Mouse (Mus musculus) myocyte (in vitro differentiated cells): ENCODE results near the gene Ptpn18.
A peak's percentile ranks its signal among the peaks of the same experiment; 100 is the strongest.

Experiments used
- CEBPB ChIP-seq: IDR thresholded peaks from 2 replicates; pipeline ENCODE4 v1.6.1; 2011; ENCODE audit warnings: mild to moderate bottlenecking, moderate library complexity; ENCODE audit not compliant: poor library complexity, insufficient read depth, severe bottlenecking
- E2F4 ChIP-seq: IDR thresholded peaks from one replicate; pipeline ENCODE4 v1.6.1; 2011; ENCODE audit warnings: mild to moderate bottlenecking, control low read depth, moderate library complexity; ENCODE audit not compliant: insufficient read depth
- MYOD1 ChIP-seq, 3 experiments: IDR thresholded peaks; one replicate each; pipeline ENCODE4 v1.6.1; 2011; ENCODE audit warnings: control low read depth in 2 of 3, low read depth in 2 of 3, mild to moderate bottlenecking in 2 of 3, moderate library complexity in 1 of 3; ENCODE audit not compliant: insufficient read length in 2 of 3, control insufficient read depth in 1 of 3
- MYOG ChIP-seq, 3 experiments: IDR thresholded peaks; one replicate each; pipeline ENCODE4 v1.6.1; 2011; ENCODE audit warnings: control low read depth in 2 of 3, low read depth in 2 of 3, mild to moderate bottlenecking in 2 of 3; ENCODE audit not compliant: insufficient read length in 2 of 3, control insufficient read depth in 1 of 3, insufficient read depth in 1 of 3
- POLR2A ChIP-seq: IDR thresholded peaks from one replicate; pipeline ENCODE4 v1.6.1; 2011; ENCODE audit warnings: low read depth, mild to moderate bottlenecking, control low read depth, moderate library complexity; ENCODE audit not compliant: insufficient read length
- REST ChIP-seq: IDR thresholded peaks from one replicate; pipeline ENCODE4 v1.6.1; 2011; ENCODE audit warnings: mild to moderate bottlenecking, control low read depth, moderate library complexity; ENCODE audit not compliant: insufficient read depth, insufficient read length
- TCF12 ChIP-seq: IDR thresholded peaks from one replicate; pipeline ENCODE4 v1.6.1; 2011; ENCODE audit warnings: mild to moderate bottlenecking, control low read depth; ENCODE audit not compliant: poor library complexity, insufficient read depth, severe bottlenecking
- TCF3 ChIP-seq: IDR thresholded peaks from one replicate; pipeline ENCODE4 v1.6.1; 2011; ENCODE audit warnings: low read depth, control low read depth; ENCODE audit not compliant: insufficient read length
- USF1 ChIP-seq: IDR thresholded peaks from one replicate; pipeline ENCODE4 v1.6.1; 2011; ENCODE audit warnings: low read depth, mild to moderate bottlenecking, control low read depth, moderate library complexity

- TF ChIP-seq POLR2A (peak; percentile 75), MYOD1 (IDR thresholded peaks at IDR 0.05; ENCODE audit: control insufficient read depth in 1 of 3, insufficient read length in 2 of 3, low read depth in 2 of 3) (peak in 1 of 3 experiments; percentile 13), USF1 (no peak), MYOG (IDR thresholded peaks at IDR 0.05; ENCODE audit: control insufficient read depth in 1 of 3, insufficient read depth in 1 of 3, insufficient read length in 2 of 3, low read depth in 2 of 3) (no peak), E2F4 (no peak), TCF12 (no peak), TCF3 (no peak), REST (no peak), CEBPB (no peak)
Observed at GRCm38 (mm10) chr1:34434660-34435160, 24.9 kb upstream of the Ptpn18 start.
